Mouse (Mus musculus) brown adipose tissue, adult 24 weeks (tissue): ENCODE data around the gene Dhx8. TPM values are rescaled to one million over a fixed set of nuclear protein-coding genes. Genes with fewer than 3 reads are reported as not detected.

Source experiments
- H3K27ac ChIP-seq: fragments of 200-500 bp; replicated peaks from 2 replicates; pipeline ENCODE4 v1.5.1; 2012; ENCODE audit warnings: low read depth, mild to moderate bottlenecking, low read length
- H3K4me1 ChIP-seq: fragments of 200-500 bp; 2 replicates; pipeline ENCODE4 v1.6.1; 2012; ENCODE audit warnings: low read length, mixed read lengths; ENCODE audit not compliant: control insufficient read depth, insufficient read depth, insufficient read length
- H3K4me3 ChIP-seq: fragments of 200-500 bp; 2 replicates; pipeline ENCODE4 v1.5.1; 2012; ENCODE audit warnings: low read depth, mild to moderate bottlenecking, low read length, moderate library complexity; ENCODE audit not compliant: insufficient read depth
- polyA plus RNA-seq: library from polyadenylated mRNA; stranded (reverse); fragments of >200 nt; gene quantifications from 2 replicates; pipeline ENCODE4 v1.2.4, GENCODE M21; 2012; ENCODE audit not compliant: missing spikeins, insufficient read depth, insufficient read length

Dhx8 gene
- polyA plus RNA-seq, 1 experiment, result 6.5 TPM

- Histone ChIP-seq H3K4me1 (no peaks in the 10 kb centered on the region), H3K4me3 (no peak overlapping the region)
Observed at GRCm38 (mm10) chr11:101805113-101805704, 72.5 kb downstream of the Dhx8 start.

DNA sequence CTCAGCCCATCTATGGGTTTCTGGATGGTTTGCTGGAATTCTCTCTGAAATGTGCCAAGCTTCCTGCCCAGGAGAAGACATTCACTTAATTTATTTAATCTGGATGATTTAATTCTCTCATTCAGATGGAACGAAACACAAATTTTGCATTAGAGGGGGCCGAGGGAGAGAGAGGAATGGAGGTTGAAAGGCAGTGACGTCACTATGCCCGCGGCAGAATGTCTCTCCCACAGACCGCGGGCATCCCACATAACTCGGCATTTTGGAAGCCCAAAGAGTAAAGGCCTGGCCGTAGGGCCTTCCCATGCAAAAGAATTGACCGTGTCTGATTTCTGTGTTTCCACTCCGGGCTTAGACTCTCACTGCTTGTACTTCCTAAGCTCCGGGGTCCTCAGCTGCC is 74.0 kb downstream of the Dhx8 start:
- Histone ChIP-seq H3K27ac (no peak overlapping the region), H3K4me3 (no peak overlapping the region), H3K4me1 (no peaks in the 10 kb centered on the region)

More at GRCm38 (mm10) chr11:101805113-101805704, 72.5 kb downstream of the Dhx8 start:
- no peak overlapping the region for H3K27ac ChIP-seq

- H3K4me3 ChIP-seq, result no peak overlapping the region
- H3K4me1 ChIP-seq, result no peaks in the 10 kb centered on the region
- no peak overlapping the region for H3K27ac ChIP-seq
Observed at GRCm38 (mm10) chr11:101807266-101807665, 74.5 kb downstream of the Dhx8 start.

- Histone ChIP-seq H3K4me1 (no peaks in the 10 kb centered on the region), H3K4me3 (no peak overlapping the region)
Observed at GRCm38 (mm10) chr11:101809060-101809828, 76.5 kb downstream of the Dhx8 start.

GRCm38 (mm10) chr11:101813259-101813658 is 80.5 kb downstream of the Dhx8 start:
- no peaks in the 10 kb centered on the region for H3K4me1 ChIP-seq

More at GRCm38 (mm10) chr11:101809060-101809828, 76.5 kb downstream of the Dhx8 start:
- H3K27ac ChIP-seq, result no peak overlapping the region

GRCm38 (mm10) chr11:101814375-101815102 is 81.8 kb downstream of the Dhx8 start:
- Histone ChIP-seq H3K4me3 (no peak overlapping the region), H3K4me1 (no peaks in the 10 kb centered on the region), H3K27ac (no peak overlapping the region)

More at GRCm38 (mm10) chr11:101813259-101813658, 80.5 kb downstream of the Dhx8 start:
- no peak overlapping the region for H3K27ac ChIP-seq
- no peak overlapping the region for H3K4me3 ChIP-seq

GRCm38 (mm10) chr11:101815103-101816085 is 82.7 kb downstream of the Dhx8 start:
- H3K4me3 ChIP-seq, result no peak overlapping the region
- peaks cover 2% of the 10 kb centered on the region for H3K4me1 ChIP-seq
- no peak overlapping the region for H3K27ac ChIP-seq

Other genes with a start within 250 kb of the Dhx8 start
- 0.48 TPM in 1 of 2 replicates, not detected in the other for gene Brca1, start 181.0 kb upstream of the Dhx8 start, polyA plus RNA-seq
- 125 and 139 TPM in 2 replicates for gene Nbr1, start 180.8 kb upstream of the Dhx8 start, polyA plus RNA-seq
- 31.8 and 39.5 TPM in 2 replicates for gene Tmem106a, start 150.7 kb upstream of the Dhx8 start, polyA plus RNA-seq
- gene Gm11634, start 133.7 kb upstream of the Dhx8 start, polyA plus RNA-seq, result not detected in 2 replicates
- gene Rdm1, start 105.7 kb upstream of the Dhx8 start, polyA plus RNA-seq, result 27.0 and 33.3 TPM in 2 replicates
- gene Arl4d, start 67.4 kb upstream of the Dhx8 start, polyA plus RNA-seq, result 3.5 and 3.8 TPM in 2 replicates
- not detected in 2 replicates for gene Etv4, start 52.5 kb downstream of the Dhx8 start, polyA plus RNA-seq
- 3.8 and 4.4 TPM in 2 replicates for gene Meox1, start 161.5 kb downstream of the Dhx8 start, polyA plus RNA-seq
- gene Sost, start 234.1 kb downstream of the Dhx8 start, polyA plus RNA-seq, result not detected in 2 replicates